Mouse (Mus musculus) stomach, embryonic 14.5 days (tissue): Measurements from ENCODE around the gene Coq5. TPM values are rescaled to one million over a fixed set of nuclear protein-coding genes. Genes with fewer than 3 reads are reported as not detected.

Source experiments
- ATAC-seq: fragments of 200-750 bp; cut with Nextera tagmentation; 2 replicates; pipeline ENCODE4 v1.8.0; 2017; ENCODE audit warnings: low read depth, moderate TSS enrichment; ENCODE audit not compliant: insufficient number of reproducible peaks, insufficient read depth, low FRiP score
- H3K27ac ChIP-seq: fragments of 300-500 bp; sonication (generic); 2 replicates; pipeline ENCODE4 v1.5.1; 2014; ENCODE audit warnings: mild to moderate bottlenecking, low read length, moderate library complexity, mixed read lengths
- H3K27me3 ChIP-seq: fragments of 300-500 bp; sonication (generic); 2 replicates; pipeline ENCODE4 v1.6.1; 2014; ENCODE audit warnings: low read length, control low read depth, mixed read lengths; ENCODE audit not compliant: control insufficient read depth, insufficient read depth
- H3K36me3 ChIP-seq: fragments of 300-500 bp; sonication (generic); 2 replicates; pipeline ENCODE4 v1.6.1; 2014; ENCODE audit warnings: mild to moderate bottlenecking, control low read depth, low read length, moderate library complexity, mixed read lengths; ENCODE audit not compliant: control insufficient read depth, insufficient read depth
- H3K4me1 ChIP-seq: fragments of 300-500 bp; sonication (generic); 2 replicates; pipeline ENCODE4 v1.6.1; 2014; ENCODE audit warnings: low read length, control low read depth, mixed read lengths; ENCODE audit not compliant: control insufficient read depth, insufficient read depth
- H3K4me2 ChIP-seq: fragments of 300-500 bp; sonication (generic); replicated peaks from 2 replicates; pipeline ENCODE4 v1.6.1; 2014; ENCODE audit warnings: low read depth, low read length, control low read depth
- H3K4me3 ChIP-seq: fragments of 300-500 bp; sonication (generic); 2 replicates; pipeline ENCODE4 v1.5.1; 2014; ENCODE audit warnings: low read depth, low read length, control low read depth
- H3K9ac ChIP-seq: fragments of 300-500 bp; sonication (generic); replicated peaks from 2 replicates; pipeline ENCODE4 v1.6.1; 2014; ENCODE audit warnings: low read depth, mild to moderate bottlenecking, control low read depth, low read length, moderate library complexity, mixed read lengths
- H3K9me3 ChIP-seq: fragments of 300-500 bp; sonication (generic); 2 replicates; pipeline ENCODE4 v1.6.1; 2016; ENCODE audit warnings: low read depth, low read length, control low read depth; ENCODE audit not compliant: control insufficient read depth
- WGBS: fragments of 180-500 bp; shearing (Covaris S2); extraction: QIAGEN DNeasy Blood & Tissue Kit; methylation state at CpG from one replicate; pipeline ENCODE4 v1.1.7; 2014; 5-methylcytosine and 5-hydroxymethylcytosine counted together
- polyA plus RNA-seq: library from polyadenylated mRNA; unstranded; fragments of >200 nt; fragmentation: Nextera tagmentation; extraction: Ambion mirVana; gene quantifications from 2 replicates; pipeline ENCODE4 v1.2.1, GENCODE M21; 2014

The Coq5 gene
- polyA plus RNA-seq, 1 experiment from 2014 or later: 40.0 TPM

GRCm38 (mm10) chr5:115312816-115313667 is 33.6 kb downstream of the Coq5 start:
- no peak overlapping the region for H3K4me2 ChIP-seq
- H3K4me3 ChIP-seq: no peak overlapping the region
- no peak overlapping the region for H3K27ac ChIP-seq
- no peaks in the 10 kb centered on the region for H3K27me3 ChIP-seq
- H3K9ac ChIP-seq: no peak overlapping the region
- no peaks in the 10 kb centered on the region for H3K36me3 ChIP-seq
- peaks cover 19% of the 10 kb centered on the region for H3K4me1 ChIP-seq
- no peaks in the 10 kb centered on the region for H3K9me3 ChIP-seq
- 55% methylated on average over 10 of the region's 10 CpGs for WGBS
- ATAC-seq: 0 out of 2 replicates have a peak, but pooled peaks have one; percentile 20

- H3K27ac ChIP-seq: no peak overlapping the region
- WGBS: 47% methylated on average over 5 of the region's 5 CpGs
Observed at GRCm38 (mm10) chr5:115313668-115313943, 34.1 kb downstream of the Coq5 start.

GRCm38 (mm10) chr5:115316968-115317644 is 37.6 kb downstream of the Coq5 start:
- H3K9ac ChIP-seq: no peak overlapping the region
- H3K27ac ChIP-seq: peak overlapping the region; percentile 92
- H3K9me3 ChIP-seq: no peaks in the 10 kb centered on the region
- no peak for ATAC-seq
- WGBS: 12% methylated on average over 14 of the region's 14 CpGs
- H3K4me1 ChIP-seq: peaks cover 29% of the 10 kb centered on the region
- H3K27me3 ChIP-seq: no peaks in the 10 kb centered on the region
- H3K4me2 ChIP-seq: peak overlapping the region; percentile 25
- no peak overlapping the region for H3K4me3 ChIP-seq
- H3K36me3 ChIP-seq: no peaks in the 10 kb centered on the region

More at GRCm38 (mm10) chr5:115313668-115313943, 34.1 kb downstream of the Coq5 start:
- H3K4me1 ChIP-seq: peaks cover 25% of the 10 kb centered on the region
- no peaks in the 10 kb centered on the region for H3K9me3 ChIP-seq
- no peaks in the 10 kb centered on the region for H3K36me3 ChIP-seq
- H3K9ac ChIP-seq: no peak overlapping the region
- H3K4me3 ChIP-seq: no peak overlapping the region
- H3K27me3 ChIP-seq: no peaks in the 10 kb centered on the region
- no peak overlapping the region for H3K4me2 ChIP-seq
- ATAC-seq: no peak

- Histone ChIP-seq H3K9me3 (no peaks in the 10 kb centered on the region), H3K27ac (peak overlapping the region; percentile 92), H3K9ac (no peak overlapping the region), H3K4me2 (peak overlapping the region; percentile 25), H3K4me3 (no peak overlapping the region), H3K27me3 (no peaks in the 10 kb centered on the region), H3K4me1 (peaks cover 29% of the 10 kb centered on the region), H3K36me3 (no peaks in the 10 kb centered on the region)
- WGBS: 4% methylated on average over 10 of the region's 10 CpGs
- peak; percentile 54; the same call in 1 of the 2 replicates for ATAC-seq
Observed at GRCm38 (mm10) chr5:115317645-115318328, 38.3 kb downstream of the Coq5 start.

DNA sequence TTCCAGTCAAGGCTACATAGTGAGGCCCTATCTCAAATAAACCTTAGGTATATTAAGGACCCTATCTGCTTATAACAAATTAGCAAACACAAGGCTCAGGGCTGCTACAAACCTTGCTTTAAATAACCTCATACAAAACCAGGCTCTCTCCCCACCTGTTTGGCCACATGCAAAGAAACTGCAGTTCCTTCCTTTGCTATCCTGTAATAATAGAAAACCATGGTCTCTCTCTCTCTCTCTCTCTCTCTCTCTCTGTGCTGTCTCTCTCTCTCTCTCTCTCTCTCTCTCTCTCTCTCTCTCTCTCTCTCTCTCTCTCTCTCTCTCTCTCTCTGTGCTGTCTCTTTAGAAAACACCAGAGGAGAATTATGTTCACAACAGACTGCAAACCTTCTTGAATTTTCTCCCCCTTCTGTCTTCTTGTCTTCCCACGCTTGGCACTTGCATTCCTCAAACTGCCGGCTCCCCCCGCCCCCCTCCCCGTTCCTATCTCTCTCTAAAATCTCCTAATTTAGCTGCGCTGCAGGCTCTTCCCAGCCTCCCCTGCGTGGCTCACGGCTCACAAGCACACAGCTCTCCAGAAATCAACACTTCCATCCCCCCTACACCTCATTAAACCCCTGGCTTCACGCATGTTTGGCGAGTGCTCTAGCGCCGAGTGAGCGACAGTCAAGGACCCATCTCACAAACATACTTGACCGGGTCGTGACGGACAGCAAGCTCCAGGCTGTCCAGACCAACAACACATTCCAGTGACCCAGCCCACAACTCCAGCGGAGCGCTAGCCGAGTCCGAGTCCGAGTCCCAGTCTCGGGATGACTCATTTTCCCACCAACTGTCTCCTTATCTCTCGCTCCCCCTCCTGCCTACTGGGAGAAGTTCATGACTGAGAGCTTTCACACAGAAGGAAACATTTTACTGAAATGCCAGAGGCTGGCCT is 39.8 kb downstream of the Coq5 start:
- H3K9ac ChIP-seq: 0 out of 2 replicates have a peak overlapping the region, but pooled peaks have one; percentile 14
- ATAC-seq: peak; percentile 73; the same call in 1 of the 2 replicates
- H3K27me3 ChIP-seq: no peaks in the 10 kb centered on the region
- peak overlapping the region; percentile 69 for H3K4me2 ChIP-seq
- WGBS: under 1% methylated on average over 22 of the region's 22 CpGs
- H3K4me3 ChIP-seq: peak overlapping the region; percentile 27
- H3K36me3 ChIP-seq: no peaks in the 10 kb centered on the region
- peak overlapping the region; percentile 84 for H3K27ac ChIP-seq
- H3K4me1 ChIP-seq: peaks cover 25% of the 10 kb centered on the region
- H3K9me3 ChIP-seq: no peaks in the 10 kb centered on the region

DNA sequence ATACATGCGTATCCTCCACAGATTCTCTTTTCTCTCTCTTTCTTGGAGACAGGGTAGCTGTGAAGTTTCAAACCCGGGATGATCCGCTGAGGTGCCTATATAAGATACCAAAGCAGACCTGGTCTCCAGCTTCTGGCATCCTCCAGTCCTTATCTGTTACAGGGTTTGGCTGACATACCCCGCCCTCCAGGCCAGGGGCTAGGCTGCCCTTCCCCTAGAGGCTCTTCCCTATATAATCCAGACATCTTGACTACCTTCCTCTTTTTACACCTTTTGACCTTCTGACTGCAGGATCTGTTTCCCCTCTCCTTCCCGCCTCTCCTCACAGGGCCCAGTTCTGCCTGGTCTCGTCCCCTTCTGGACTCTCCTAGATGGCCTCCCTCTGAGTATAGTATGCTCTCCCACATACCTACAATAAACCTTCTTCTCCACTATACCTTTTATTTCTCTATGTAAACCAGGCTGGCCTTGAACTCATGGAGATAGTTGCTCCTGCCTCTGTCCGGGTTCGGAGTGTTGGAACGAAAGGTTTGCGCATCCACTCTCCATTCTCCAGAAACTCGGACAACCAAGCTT is 46.9 kb downstream of the Coq5 start:
- peak overlapping the region; percentile 65 for H3K9ac ChIP-seq
- H3K36me3 ChIP-seq: peaks cover 19% of the 10 kb centered on the region; the same call in 1 of the 2 replicates
- ATAC-seq: peak; percentile 50
- no peaks in the 10 kb centered on the region for H3K9me3 ChIP-seq
- peak overlapping the region; percentile 95 for H3K4me3 ChIP-seq
- peak overlapping the region; percentile 29; the same call in 1 of the 2 replicates for H3K27ac ChIP-seq
- 21% methylated on average over 11 of the region's 11 CpGs for WGBS
- peak overlapping the region; percentile 72 for H3K4me2 ChIP-seq
- H3K27me3 ChIP-seq: no peaks in the 10 kb centered on the region
- peaks cover 23% of the 10 kb centered on the region for H3K4me1 ChIP-seq

GRCm38 (mm10) chr5:115326875-115327609 is 47.6 kb downstream of the Coq5 start, which contains the start of gene Srsf9:
Srsf9 (plus strand) TSS chr5:115327177.
- Histone ChIP-seq H3K27ac (peak within 1 kb of the TSS; percentile 85), H3K4me2 (peak within 1 kb of the TSS; percentile 72), H3K27me3 (no peaks in the 10 kb centered on the region), H3K4me3 (peak within 1 kb of the TSS; percentile 95), H3K36me3 (peaks cover 24% of the 10 kb centered on the region; the same call in 1 of the 2 replicates), H3K9ac (peak within 1 kb of the TSS; percentile 85), H3K9me3 (no peaks in the 10 kb centered on the region), H3K4me1 (peaks cover 23% of the 10 kb centered on the region)
- peak; percentile 92 for ATAC-seq
- WGBS: under 1% methylated on average over 91 of the region's 97 CpGs
